Mouse (Mus musculus) heart, postnatal 0 days (tissue): Measurements from ENCODE around the gene Hivep2. TPM values are rescaled to one million over a fixed set of nuclear protein-coding genes. Genes with fewer than 3 reads are reported as not detected.

Experiments
- ATAC-seq: fragments of 200-750 bp; cut with Nextera tagmentation; 2 replicates; pipeline ENCODE4 v1.8.0; 2017; ENCODE audit warnings: low read depth, moderate number of reproducible peaks, moderate library complexity; ENCODE audit not compliant: insufficient read depth
- DNase-seq: peaks from one replicate; pipeline ENCODE4 v3.0.0-alpha.2; 2016; ENCODE audit warnings: low spot score
- H3K27ac ChIP-seq: fragments of 300-500 bp; sonication (generic); 2 replicates; pipeline ENCODE4 v1.5.1; 2014; ENCODE audit warnings: low read depth, mild to moderate bottlenecking
- H3K27me3 ChIP-seq: fragments of 300-500 bp; sonication (generic); 2 replicates; pipeline ENCODE4 v1.6.1; 2014; ENCODE audit warnings: low read length, mixed read lengths; ENCODE audit not compliant: control insufficient read depth, insufficient read depth
- H3K36me3 ChIP-seq: fragments of 300-500 bp; sonication (generic); replicated peaks from 2 replicates; pipeline ENCODE4 v1.6.1; 2014; ENCODE audit warnings: low read length, mixed read lengths; ENCODE audit not compliant: control insufficient read depth, insufficient read depth
- H3K4me1 ChIP-seq: fragments of 300-500 bp; sonication (generic); 2 replicates; pipeline ENCODE4 v1.6.1; 2014; ENCODE audit warnings: antibody characterized with exemption; ENCODE audit not compliant: control insufficient read depth, insufficient read depth
- H3K4me2 ChIP-seq: fragments of 300-500 bp; sonication (generic); 2 replicates; pipeline ENCODE4 v1.6.1; 2014; ENCODE audit warnings: low read depth, mild to moderate bottlenecking, low read length, moderate library complexity
- H3K4me3 ChIP-seq: fragments of 300-500 bp; sonication (generic); 2 replicates; pipeline ENCODE4 v1.5.1; 2014; ENCODE audit warnings: low read depth, low read length
- H3K9ac ChIP-seq: fragments of 300-500 bp; sonication (generic); replicated peaks from 2 replicates; pipeline ENCODE4 v1.6.1; 2014; ENCODE audit warnings: low read depth, low read length, mixed read lengths
- H3K9me3 ChIP-seq: fragments of 300-500 bp; sonication (generic); replicated peaks from 2 replicates; pipeline ENCODE4 v1.6.1; 2016; ENCODE audit warnings: low read length; ENCODE audit not compliant: control insufficient read depth
- CTCF ChIP-seq: IDR thresholded peaks from 2 replicates; pipeline ENCODE4 v1.5.1; 2016; ENCODE audit warnings: antibody characterized with exemption, control low read depth, low read depth
- EP300 ChIP-seq: IDR thresholded peaks from 2 replicates; pipeline ENCODE4 v1.6.1; 2016; ENCODE audit warnings: antibody characterized with exemption, low read depth
- WGBS: fragments of 180-500 bp; shearing (Covaris S2); extraction: QIAGEN DNeasy Blood & Tissue Kit; methylation state at CpG from one replicate; pipeline ENCODE4 v1.1.7; 2014; 5-methylcytosine and 5-hydroxymethylcytosine counted together
- polyA plus RNA-seq: library from polyadenylated mRNA; unstranded; fragments of >200 nt; fragmentation: Nextera tagmentation; extraction: Ambion mirVana; gene quantifications from 2 replicates; pipeline ENCODE4 v1.2.1, GENCODE M21; 2015
- total RNA-seq: library from RNA; depleted of rRNA; stranded (reverse); fragments of >200 nt; gene quantifications from 2 replicates; pipeline ENCODE4 v1.2.3, GENCODE M21; 2014; ENCODE audit warnings: low replicate concordance

Gene Hivep2
- total and polyA plus RNA-seq, 2 experiments from 2014 or later, result 3.7 to 11.6 TPM

DNA sequence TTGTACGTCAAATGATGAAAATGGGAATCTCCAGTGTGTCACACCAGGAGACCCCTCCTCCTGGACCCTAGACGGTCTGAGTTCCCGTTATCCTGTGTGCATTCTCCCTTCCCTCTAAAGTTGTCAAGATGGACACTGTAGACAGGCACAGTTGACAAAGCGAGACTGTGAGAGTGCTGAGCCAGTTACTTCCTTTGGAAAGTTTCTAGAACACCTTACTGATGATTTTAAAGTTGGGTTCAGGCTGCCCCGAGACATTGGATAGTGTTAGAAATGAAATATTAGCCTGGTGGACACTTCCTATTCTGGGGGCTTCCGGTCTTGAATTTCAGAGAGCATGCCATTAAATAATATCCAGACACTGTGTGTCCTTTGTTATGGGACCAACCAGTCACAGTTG is 83.8 kb downstream of the Hivep2 start:
- no peak for ATAC-seq
- no peaks in the 10 kb centered on the region for H3K9me3 ChIP-seq

GRCm38 (mm10) chr10:14050586-14050985 is 84.7 kb downstream of the Hivep2 start:
- H3K4me2 ChIP-seq, result no peak overlapping the region
- H3K9ac ChIP-seq, result no peak overlapping the region
- H3K4me1 ChIP-seq, result peaks cover 41% of the 10 kb centered on the region
- no peak for TF ChIP-seq CTCF
- no peak for TF ChIP-seq EP300
- WGBS, result 87% methylated on average over 8 of the region's 8 CpGs
- DNase-seq, result no peak
- H3K27ac ChIP-seq, result no peak overlapping the region
- no peaks in the 10 kb centered on the region for H3K9me3 ChIP-seq
- no peak overlapping the region for H3K4me3 ChIP-seq
- no peaks in the 10 kb centered on the region for H3K36me3 ChIP-seq
- no peak for ATAC-seq
- no peaks in the 10 kb centered on the region for H3K27me3 ChIP-seq

More for the DNA sequence above, 83.8 kb downstream of the Hivep2 start:
- H3K9ac ChIP-seq, result no peak overlapping the region
- no peak for TF ChIP-seq EP300
- no peak for TF ChIP-seq CTCF
- H3K36me3 ChIP-seq, result no peaks in the 10 kb centered on the region
- 86% methylated on average over 6 of the region's 6 CpGs for WGBS
- DNase-seq, result no peak
- H3K27ac ChIP-seq, result no peak overlapping the region
- no peak overlapping the region for H3K4me2 ChIP-seq
- H3K4me3 ChIP-seq, result no peak overlapping the region
- H3K27me3 ChIP-seq, result no peaks in the 10 kb centered on the region
- peaks cover 34% of the 10 kb centered on the region for H3K4me1 ChIP-seq

DNA sequence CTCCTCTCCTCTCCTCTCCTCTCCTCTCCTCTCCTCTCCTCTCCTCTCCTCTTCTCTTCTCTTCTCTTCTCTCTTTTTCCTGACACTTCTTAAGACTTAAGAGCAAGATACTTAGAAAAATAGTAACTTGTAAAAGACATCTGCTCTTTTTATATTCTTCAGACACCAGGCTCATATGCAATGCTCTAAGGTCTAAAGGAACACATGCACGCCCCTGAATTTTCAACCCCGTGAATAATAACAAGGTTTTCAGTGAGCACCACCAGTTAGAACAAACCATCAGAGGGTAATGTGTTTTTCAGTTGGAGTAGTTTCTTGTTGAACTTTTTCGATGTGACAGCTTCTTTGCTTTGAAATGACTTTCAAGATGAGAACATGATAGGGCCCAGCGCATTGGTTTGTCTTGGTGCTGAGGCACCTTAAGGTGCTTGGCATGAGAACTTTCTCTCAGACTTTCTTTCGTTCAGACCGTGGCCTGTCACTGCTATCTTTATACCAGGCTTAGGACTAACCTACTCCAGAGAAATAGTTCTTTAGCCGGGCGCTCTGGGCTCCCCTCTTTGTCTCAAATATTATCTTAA is 86.3 kb downstream of the Hivep2 start:
- TF ChIP-seq CTCF, result no peak
- no peak for TF ChIP-seq EP300
- no peak for ATAC-seq
- no peak overlapping the region for H3K9ac ChIP-seq
- H3K4me2 ChIP-seq, result no peak overlapping the region
- no peak for DNase-seq
- H3K9me3 ChIP-seq, result no peaks in the 10 kb centered on the region
- H3K27ac ChIP-seq, result no peak overlapping the region
- H3K27me3 ChIP-seq, result no peaks in the 10 kb centered on the region
- no peak overlapping the region for H3K4me3 ChIP-seq
- no peaks in the 10 kb centered on the region for H3K36me3 ChIP-seq
- 88% methylated on average over 8 of the region's 8 CpGs for WGBS
- peaks cover 47% of the 10 kb centered on the region for H3K4me1 ChIP-seq

- H3K4me3 ChIP-seq, result no peak overlapping the region
- H3K4me2 ChIP-seq, result no peak overlapping the region
- H3K27ac ChIP-seq, result peak overlapping the region; percentile 77
- WGBS, result 54% methylated on average over 4 of the region's 4 CpGs
- DNase-seq (no peak), ATAC-seq (no peak)
- no peaks in the 10 kb centered on the region for H3K36me3 ChIP-seq
- TF ChIP-seq EP300, result no peak
- no peak for TF ChIP-seq CTCF
- no peak overlapping the region for H3K9ac ChIP-seq
- no peaks in the 10 kb centered on the region for H3K27me3 ChIP-seq
- H3K4me1 ChIP-seq, result peaks cover 36% of the 10 kb centered on the region
- no peaks in the 10 kb centered on the region for H3K9me3 ChIP-seq
These were observed 89.0 kb downstream of the Hivep2 start for GRCm38 (mm10) chr10:14054860-14055259.

DNA sequence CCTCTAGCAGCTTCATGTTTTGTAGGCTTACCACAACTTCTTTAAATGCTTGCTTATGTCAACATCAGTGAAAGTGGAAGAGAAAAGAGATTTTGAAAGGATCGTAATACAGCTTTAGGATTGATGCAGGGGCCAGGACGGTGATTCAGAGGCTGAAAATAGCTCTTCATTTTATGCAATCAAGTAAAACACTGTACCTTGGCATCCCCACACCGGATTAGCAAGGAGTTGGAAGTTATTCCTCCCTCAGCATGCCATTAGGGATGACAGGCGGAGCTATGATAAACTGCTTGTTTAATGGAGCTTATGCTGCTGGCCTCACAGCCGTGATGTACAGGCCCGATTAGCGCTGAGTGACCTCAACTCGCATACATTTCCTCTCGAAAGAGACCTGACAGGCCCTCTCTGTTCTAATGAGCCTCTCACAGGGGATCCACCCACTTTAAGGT is 89.7 kb downstream of the Hivep2 start:
- TF ChIP-seq CTCF, result no peak
- no peak for TF ChIP-seq EP300
- H3K4me3 ChIP-seq, result no peak overlapping the region
- H3K4me2 ChIP-seq, result peak overlapping the region; percentile 25; the same call in 1 of the 2 replicates
- H3K27ac ChIP-seq, result peak overlapping the region; percentile 77
- no peaks in the 10 kb centered on the region for H3K36me3 ChIP-seq
- H3K4me1 ChIP-seq, result peaks cover 36% of the 10 kb centered on the region
- H3K9me3 ChIP-seq, result no peaks in the 10 kb centered on the region
- 13% methylated on average over 9 of the region's 9 CpGs for WGBS
- ATAC-seq, result peak; percentile 53; the same call in 1 of the 2 replicates
- peak; percentile 51 for DNase-seq
- H3K27me3 ChIP-seq, result no peaks in the 10 kb centered on the region
- no peak overlapping the region; the same call in 1 of the 2 replicates for H3K9ac ChIP-seq

GRCm38 (mm10) chr10:14056057-14056456 is 90.2 kb downstream of the Hivep2 start:
- H3K4me2 ChIP-seq, result peak overlapping the region; percentile 25; the same call in 1 of the 2 replicates
- no peak for ATAC-seq
- peak overlapping the region; percentile 77 for H3K27ac ChIP-seq
- H3K9ac ChIP-seq, result no peak overlapping the region
- TF ChIP-seq CTCF (no peak), EP300 (no peak)
- H3K27me3 ChIP-seq, result no peaks in the 10 kb centered on the region
- H3K4me1 ChIP-seq, result peaks cover 36% of the 10 kb centered on the region
- no peak for DNase-seq
- no peaks in the 10 kb centered on the region for H3K36me3 ChIP-seq
- WGBS, result 77% methylated on average over 4 of the region's 4 CpGs
- no peaks in the 10 kb centered on the region for H3K9me3 ChIP-seq
- no peak overlapping the region for H3K4me3 ChIP-seq
